Mouse (Mus musculus): Measurements from ENCODE around the gene Hsf5. TPM values are rescaled to one million over a fixed set of nuclear protein-coding genes. Genes with fewer than 3 reads are reported as not detected.

Gene Hsf5
- polyA plus RNA-seq, 1 experiment from 2014 or later, result 0.49 TPM

DNA sequence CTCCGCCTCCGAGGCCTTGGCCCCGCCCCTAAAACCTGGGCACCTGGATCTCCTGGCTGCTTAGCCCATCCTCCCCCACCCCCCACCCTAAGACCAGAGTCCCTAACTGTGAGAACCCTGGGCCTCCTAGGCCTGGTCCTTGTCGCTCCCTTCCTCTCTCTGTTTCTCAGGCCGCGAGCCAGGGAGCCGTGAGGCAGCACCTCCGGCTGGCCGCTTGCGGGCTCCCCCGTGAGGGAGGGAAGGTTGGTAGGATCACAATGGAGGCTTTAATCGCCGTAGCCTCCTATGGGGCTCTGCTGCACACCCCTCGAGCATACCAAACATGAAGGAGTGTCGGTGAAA, 24.6 kb upstream of the Hsf5 start:
- Histone ChIP-seq H3K27me3 (replicated peaks) (no peaks in the 10 kb centered on the region), H3K4me2 (peak overlapping the region; percentile 94), H3K9me3 (replicated peaks) (no peaks in the 10 kb centered on the region), H3K4me3 (replicated peaks) (peak overlapping the region; percentile 78), H3K9ac (replicated peaks) (peak overlapping the region; percentile 85), H3K4me1 (peaks cover 70% of the 10 kb centered on the region), H3K36me3 (peaks cover 10% of the 10 kb centered on the region), H3K27ac (replicated peaks) (peak overlapping the region; percentile 95)
- ATAC-seq (ENCODE audit: low FRiP score), result no peak
- WGBS, result 0% methylated on average over 12 of the region's 15 CpGs

DNA sequence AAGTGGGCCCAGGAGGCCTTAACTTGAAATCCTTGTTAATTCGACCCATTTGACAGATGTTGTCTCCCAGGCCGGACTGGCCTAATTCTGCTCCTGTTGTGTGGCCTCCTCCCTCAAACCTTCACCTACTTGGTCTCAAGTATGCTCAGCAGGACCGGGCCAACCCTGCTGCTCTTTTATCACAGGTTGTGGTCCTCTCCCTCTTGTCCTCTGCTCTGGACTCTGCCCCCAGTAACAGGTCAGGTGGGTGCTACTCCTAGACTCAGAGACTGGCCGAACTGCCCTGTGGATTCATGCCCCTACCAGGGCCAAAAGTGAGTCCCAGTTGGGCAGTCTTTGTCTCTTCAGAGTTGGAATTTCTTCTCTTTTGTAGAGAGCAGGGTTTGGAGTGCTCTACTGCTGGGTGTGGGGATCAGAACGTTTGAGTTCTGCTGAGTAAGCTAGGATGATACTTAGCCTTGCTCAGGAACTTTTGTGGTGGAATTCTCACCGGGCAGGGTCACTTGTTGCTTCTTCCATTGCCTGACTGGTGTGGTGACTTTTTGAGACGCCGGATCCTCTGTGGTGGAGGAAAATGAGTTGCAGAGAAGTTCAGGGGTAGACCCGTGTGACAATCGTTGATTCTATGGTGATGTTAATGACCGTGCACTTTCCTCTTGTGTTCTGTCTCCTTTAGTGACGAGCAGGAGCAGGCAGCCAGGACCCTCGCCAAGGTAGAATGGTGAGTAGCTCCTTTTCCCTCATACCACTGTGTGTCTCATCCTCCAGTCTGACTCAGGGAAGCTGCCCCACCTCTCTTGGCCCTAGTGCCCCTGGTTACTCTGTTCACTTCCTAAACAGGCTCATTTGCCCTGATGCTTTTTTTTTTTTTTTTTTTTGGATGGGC, 24.0 kb upstream of the Hsf5 start:
- no peak for ATAC-seq (ENCODE audit: low FRiP score)
- peaks cover 16% of the 10 kb centered on the region for H3K36me3 ChIP-seq
- 28% methylated on average over 13 of the region's 13 CpGs for whole genome bisulfite sequencing

GRCm38 (mm10) chr11:87595327-87595841, 21.6 kb upstream of the Hsf5 start:
- 0% methylated on average over 27 of the region's 37 CpGs for WGBS
- H3K4me3 ChIP-seq (replicated peaks), result peak overlapping the region; percentile 62
- H3K27me3 ChIP-seq (replicated peaks), result no peaks in the 10 kb centered on the region
- peak overlapping the region; percentile 69 for H3K4me2 ChIP-seq
- H3K9me3 ChIP-seq (replicated peaks), result no peaks in the 10 kb centered on the region
- peaks cover 40% of the 10 kb centered on the region for H3K36me3 ChIP-seq
- peak; percentile 62 for ATAC-seq (ENCODE audit: low FRiP score)
- peak overlapping the region; percentile 79 for H3K27ac ChIP-seq (replicated peaks)
- H3K4me1 ChIP-seq, result peaks cover 57% of the 10 kb centered on the region
- peak overlapping the region; percentile 83 for H3K9ac ChIP-seq (replicated peaks)

More for the DNA sequence above, 24.0 kb upstream of the Hsf5 start:
- Histone ChIP-seq H3K27me3 (replicated peaks) (no peaks in the 10 kb centered on the region), H3K4me1 (peaks cover 73% of the 10 kb centered on the region), H3K9me3 (replicated peaks) (no peaks in the 10 kb centered on the region), H3K4me3 (replicated peaks) (peak overlapping the region; percentile 78), H3K27ac (replicated peaks) (peak overlapping the region; percentile 95), H3K4me2 (peak overlapping the region; percentile 94), H3K9ac (replicated peaks) (peak overlapping the region; percentile 85)

- peaks cover 46% of the 10 kb centered on the region for H3K36me3 ChIP-seq
- H3K27ac ChIP-seq (replicated peaks), result peak overlapping the region; percentile 79
- peak overlapping the region; percentile 69 for H3K4me2 ChIP-seq
- H3K27me3 ChIP-seq (replicated peaks), result no peaks in the 10 kb centered on the region
- ATAC-seq (ENCODE audit: low FRiP score), result no peak
- 2% methylated on average over 7 of the region's 7 CpGs for WGBS
- H3K4me3 ChIP-seq (replicated peaks), result peak overlapping the region; percentile 62
- H3K4me1 ChIP-seq, result peaks cover 52% of the 10 kb centered on the region
- no peaks in the 10 kb centered on the region for H3K9me3 ChIP-seq (replicated peaks)
- H3K9ac ChIP-seq (replicated peaks), result peak overlapping the region; percentile 83
These were observed 21.0 kb upstream of the Hsf5 start for GRCm38 (mm10) chr11:87595976-87596375.

DNA sequence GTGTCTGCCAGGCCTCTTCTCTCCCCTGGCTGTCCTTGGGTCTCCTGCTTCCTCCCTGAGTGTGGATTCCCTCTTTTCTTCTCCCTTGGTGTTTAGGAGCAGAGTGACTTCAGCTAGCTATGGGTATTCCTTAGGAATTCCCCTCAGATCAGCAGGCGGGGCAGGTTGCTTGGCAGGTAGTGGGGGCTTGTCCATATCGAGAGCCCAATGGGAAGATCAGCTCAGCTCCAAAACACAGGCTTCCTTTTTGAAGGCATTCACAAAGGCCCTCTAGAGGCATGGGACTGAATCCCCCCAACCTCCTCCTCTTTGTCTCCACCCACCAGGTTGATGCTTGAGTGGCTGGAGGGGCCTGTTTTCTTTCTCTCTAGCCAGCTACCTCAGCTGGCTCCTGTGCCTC, 20.5 kb upstream of the Hsf5 start:
- no peak for ATAC-seq (ENCODE audit: low FRiP score)
- peak overlapping the region; percentile 79 for H3K27ac ChIP-seq (replicated peaks)
- peak overlapping the region; percentile 69 for H3K4me2 ChIP-seq
- WGBS, result 30% methylated on average over 2 of the region's 2 CpGs
- H3K36me3 ChIP-seq, result peaks cover 51% of the 10 kb centered on the region
- no peaks in the 10 kb centered on the region for H3K9me3 ChIP-seq (replicated peaks)
- peaks cover 51% of the 10 kb centered on the region for H3K4me1 ChIP-seq
- H3K27me3 ChIP-seq (replicated peaks), result no peaks in the 10 kb centered on the region
- H3K4me3 ChIP-seq (replicated peaks), result peak overlapping the region; percentile 62
- peak overlapping the region; percentile 83 for H3K9ac ChIP-seq (replicated peaks)

GRCm38 (mm10) chr11:87597061-87597460, 19.9 kb upstream of the Hsf5 start:
- H3K9ac ChIP-seq (replicated peaks), result peak overlapping the region; percentile 83; the same call in 1 of the 2 replicates
- ATAC-seq (ENCODE audit: low FRiP score), result no peak
- H3K36me3 ChIP-seq, result peaks cover 56% of the 10 kb centered on the region
- no peaks in the 10 kb centered on the region for H3K27me3 ChIP-seq (replicated peaks)
- H3K27ac ChIP-seq (replicated peaks), result no peak overlapping the region
- peak overlapping the region; percentile 62 for H3K4me3 ChIP-seq (replicated peaks)
- peaks cover 51% of the 10 kb centered on the region for H3K4me1 ChIP-seq
- peak overlapping the region; percentile 69 for H3K4me2 ChIP-seq
- H3K9me3 ChIP-seq (replicated peaks), result no peaks in the 10 kb centered on the region

- H3K27ac ChIP-seq (replicated peaks), result no peak overlapping the region
- peaks cover 28% of the 10 kb centered on the region for H3K4me1 ChIP-seq
- peaks cover 74% of the 10 kb centered on the region for H3K36me3 ChIP-seq
- ATAC-seq (ENCODE audit: low FRiP score), result no peak
- no peaks in the 10 kb centered on the region for H3K9me3 ChIP-seq (replicated peaks)
- H3K4me2 ChIP-seq, result no peak overlapping the region
- no peak overlapping the region for H3K4me3 ChIP-seq (replicated peaks)
- 92% methylated on average over 13 of the region's 13 CpGs for WGBS
- no peaks in the 10 kb centered on the region for H3K27me3 ChIP-seq (replicated peaks)
- no peak overlapping the region for H3K9ac ChIP-seq (replicated peaks)
These were observed 17.4 kb upstream of the Hsf5 start for GRCm38 (mm10) chr11:87599395-87600089.

GRCm38 (mm10) chr11:87600322-87600853, 16.6 kb upstream of the Hsf5 start:
- H3K4me2 ChIP-seq, result no peak overlapping the region
- WGBS, result 95% methylated on average over 10 of the region's 10 CpGs
- H3K9ac ChIP-seq (replicated peaks), result no peak overlapping the region
- H3K4me1 ChIP-seq, result peaks cover 20% of the 10 kb centered on the region
- no peak overlapping the region for H3K4me3 ChIP-seq (replicated peaks)
- no peaks in the 10 kb centered on the region for H3K9me3 ChIP-seq (replicated peaks)
- no peak overlapping the region for H3K27ac ChIP-seq (replicated peaks)
- peaks cover 83% of the 10 kb centered on the region for H3K36me3 ChIP-seq
- no peak for ATAC-seq (ENCODE audit: low FRiP score)
- H3K27me3 ChIP-seq (replicated peaks), result no peaks in the 10 kb centered on the region

- Histone ChIP-seq H3K27ac (replicated peaks) (no peak overlapping the region), H3K4me1 (peaks cover 5% of the 10 kb centered on the region), H3K9me3 (replicated peaks) (no peaks in the 10 kb centered on the region), H3K4me3 (replicated peaks) (no peak overlapping the region), H3K36me3 (peaks cover 97% of the 10 kb centered on the region), H3K4me2 (no peak overlapping the region), H3K9ac (replicated peaks) (0 out of 2 replicates have a peak overlapping the region, but pooled peaks have one; percentile 10), H3K27me3 (replicated peaks) (no peaks in the 10 kb centered on the region)
- ATAC-seq (ENCODE audit: low FRiP score), result no peak
- 93% methylated on average over 9 of the region's 9 CpGs for WGBS
These were observed 14.7 kb upstream of the Hsf5 start for GRCm38 (mm10) chr11:87602234-87602633.

GRCm38 (mm10) chr11:87603571-87603970, 13.4 kb upstream of the Hsf5 start:
- ATAC-seq (ENCODE audit: low FRiP score), result no peak
- 100% methylated on average over 2 of the region's 2 CpGs for WGBS
- Histone ChIP-seq H3K9ac (replicated peaks) (no peak overlapping the region), H3K36me3 (peaks cover 97% of the 10 kb centered on the region), H3K27me3 (replicated peaks) (no peaks in the 10 kb centered on the region), H3K9me3 (replicated peaks) (no peaks in the 10 kb centered on the region), H3K4me1 (no peaks in the 10 kb centered on the region), H3K27ac (replicated peaks) (no peak overlapping the region), H3K4me3 (replicated peaks) (no peak overlapping the region), H3K4me2 (no peak overlapping the region)

DNA sequence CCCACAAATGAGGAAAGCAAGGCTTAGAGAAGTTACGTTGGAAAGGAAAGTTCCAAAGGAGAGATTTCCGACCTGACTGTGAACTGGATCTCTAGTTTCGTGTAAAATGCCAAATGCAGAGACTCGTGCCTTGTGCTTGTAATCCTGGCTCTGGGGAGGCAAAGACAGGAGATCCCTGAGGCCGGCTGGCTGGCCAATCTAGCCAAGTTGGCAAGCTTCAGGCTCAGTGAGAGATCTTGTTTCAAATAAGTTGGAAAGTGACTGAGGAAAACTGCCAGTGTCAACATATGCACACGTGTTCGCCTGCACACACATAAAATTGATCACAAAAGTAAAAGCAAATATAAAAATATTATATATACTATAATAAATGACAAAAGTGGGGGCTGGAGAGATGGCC, 7.7 kb upstream of the Hsf5 start:
- 91% methylated on average over 7 of the region's 7 CpGs for WGBS
- no peak overlapping the region for H3K9ac ChIP-seq (replicated peaks)
- H3K27me3 ChIP-seq (replicated peaks), result no peaks in the 10 kb centered on the region
- H3K4me3 ChIP-seq (replicated peaks), result no peak overlapping the region
- H3K36me3 ChIP-seq, result peaks cover 95% of the 10 kb centered on the region
- no peak for ATAC-seq (ENCODE audit: low FRiP score)
- H3K27ac ChIP-seq (replicated peaks), result no peak overlapping the region
- no peaks in the 10 kb centered on the region for H3K4me1 ChIP-seq
- no peaks in the 10 kb centered on the region for H3K9me3 ChIP-seq (replicated peaks)
- no peak overlapping the region for H3K4me2 ChIP-seq
